Mouse (Mus musculus) liver, embryonic 14.5 days (tissue): Measurements from ENCODE around the gene Birc3.

ENCODE experiments used
- CTCF ChIP-seq: IDR thresholded peaks from 2 replicates; pipeline ENCODE4 v1.5.1; 2016; ENCODE audit warnings: antibody characterized with exemption, low read depth, control low read depth
- EP300 ChIP-seq: IDR thresholded peaks from 2 replicates; pipeline ENCODE4 v1.6.1; 2016; ENCODE audit warnings: antibody characterized with exemption, low read depth

DNA sequence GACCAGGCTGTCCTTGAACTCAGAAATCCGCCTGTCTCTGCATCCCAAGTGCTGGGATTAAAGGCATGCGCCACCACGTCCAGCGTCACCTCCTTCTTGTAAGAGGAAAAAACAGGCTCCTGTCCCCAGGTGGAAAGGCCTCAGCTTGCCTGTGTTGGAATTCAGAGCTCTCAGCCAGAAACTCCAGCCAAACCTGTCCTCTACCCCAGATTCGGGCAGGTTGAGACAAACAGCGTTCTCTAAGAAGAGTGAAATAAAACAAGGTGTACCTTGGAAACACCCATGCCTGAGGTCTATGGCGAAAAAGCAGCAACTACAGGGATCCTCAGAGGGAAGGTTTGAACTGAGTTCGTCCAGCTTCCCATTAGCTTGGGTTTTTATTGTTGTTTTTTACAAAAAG, 28.0 kb upstream of the Birc3 start:
- TF ChIP-seq CTCF = no peak
- no peak for TF ChIP-seq EP300
